ENCODE assay signal across 17 mouse cellular contexts in genomic region chr12:66130909-66131308, GRCm38 (mm10).
DNase-seq lines count a peak whose midpoint lies in the region; ATAC-seq and TF ChIP-seq lines count a peak whose summit lies in the region.
"Had no signal": no experiment of that assay in that cellular context is flagged by ENCODE, and none has a peak within 500 bp of the region (broad histone marks: within the 10 kb centered on the region; RNA-seq: fewer than 3 reads in every experiment).

No protein-coding gene starts in this region.

- intact Hi-C loops in heart, postnatal 25 days (cut with DNase I): no loop called here

- WGBS in hindbrain, postnatal 0 days: 54% methylated on average over 1 of the region's 1 CpGs
- 52% methylated on average over 1 of the region's 1 CpGs for WGBS in hindbrain, embryonic 13.5 days
- 48% methylated on average over 1 of the region's 1 CpGs for WGBS in neural tube, embryonic 11.5 days
- 49% methylated on average over 1 of the region's 1 CpGs for WGBS in neural tube, embryonic 15.5 days
- 52% methylated on average over 1 of the region's 1 CpGs for WGBS in forebrain, embryonic 14.5 days

- DNase-seq in hindbrain, postnatal 0 days (ENCODE audit: low spot score): peak; percentile 53
- DNase-seq in neural tube, embryonic 11.5 days (ENCODE audit: low spot score): no peak
- peak; percentile 71 for DNase-seq in forebrain, embryonic 14.5 days (ENCODE audit: low spot score)
- no peak for DNase-seq in ovary, adult 18-20 months (ENCODE audit: low spot score)
- no peak for DNase-seq in T-cell, adult 2 months (ENCODE audit: low spot score)
- no peak for DNase-seq in heart, postnatal 25 days (ENCODE audit: low spot score)
- DNase-seq: adrenal gland, postnatal 36 days; cerebellum, adult 18-20 months; kidney, postnatal 4 days; lung, postnatal 4 days; thymus, adult 18-20 months had no signal

- H3K27me3 ChIP-seq in hindbrain, postnatal 0 days (ENCODE audit: insufficient read depth, low read length): no peaks in the 10 kb centered on the region
- no peaks in the 10 kb centered on the region for H3K27me3 ChIP-seq in hindbrain, embryonic 13.5 days
- no peaks in the 10 kb centered on the region for H3K27me3 ChIP-seq in neural tube, embryonic 11.5 days (ENCODE audit: control insufficient read depth, insufficient read depth, low read length)
- H3K27me3 ChIP-seq in neural tube, embryonic 15.5 days (replicated peaks): no peaks in the 10 kb centered on the region
- no peaks in the 10 kb centered on the region for H3K27me3 ChIP-seq in forebrain, embryonic 14.5 days (replicated peaks; ENCODE audit: control insufficient read depth, insufficient read depth, low read length)
- H3K27me3 ChIP-seq: embryonic facial prominence, embryonic 13.5 days; heart, embryonic 12.5 days had no signal

- H3K9me3 ChIP-seq in hindbrain, postnatal 0 days (ENCODE audit: low read length): no peaks in the 10 kb centered on the region
- H3K9me3 ChIP-seq in hindbrain, embryonic 13.5 days: no peaks in the 10 kb centered on the region
- H3K9me3 ChIP-seq in neural tube, embryonic 11.5 days (ENCODE audit: control insufficient read depth, low read length): no peaks in the 10 kb centered on the region
- H3K9me3 ChIP-seq in neural tube, embryonic 15.5 days (replicated peaks): no peaks in the 10 kb centered on the region
- H3K9me3 ChIP-seq in forebrain, embryonic 14.5 days (replicated peaks; ENCODE audit: control insufficient read depth, low read length): no peaks in the 10 kb centered on the region
- H3K9me3 ChIP-seq: embryonic facial prominence, embryonic 13.5 days; heart, embryonic 12.5 days had no signal

- ATAC-seq in hindbrain, postnatal 0 days: no peak
- ATAC-seq in hindbrain, embryonic 13.5 days (ENCODE audit: low FRiP score): no peak
- peak; percentile 53; the same call in 1 of the 2 replicates for ATAC-seq in neural tube, embryonic 11.5 days (ENCODE audit: insufficient read depth, low FRiP score, low TSS enrichment)
- no peak for ATAC-seq in neural tube, embryonic 15.5 days (ENCODE audit: low FRiP score)
- no peak for ATAC-seq in forebrain, embryonic 14.5 days

- no peaks in the 10 kb centered on the region for H3K4me1 ChIP-seq in hindbrain, postnatal 0 days (ENCODE audit: insufficient read depth, low read length)
- no peaks in the 10 kb centered on the region for H3K4me1 ChIP-seq in hindbrain, embryonic 13.5 days (replicated peaks)
- no peaks in the 10 kb centered on the region for H3K4me1 ChIP-seq in neural tube, embryonic 11.5 days (ENCODE audit: control insufficient read depth, insufficient read depth, low read length)
- H3K4me1 ChIP-seq in neural tube, embryonic 15.5 days: no peaks in the 10 kb centered on the region
- H3K4me1 ChIP-seq in forebrain, embryonic 14.5 days (ENCODE audit: control insufficient read depth, insufficient read depth, low read length): no peaks in the 10 kb centered on the region
- H3K4me1 ChIP-seq: embryonic facial prominence, embryonic 13.5 days; heart, embryonic 12.5 days had no signal

- H3K9ac ChIP-seq in hindbrain, postnatal 0 days (replicated peaks; ENCODE audit: low read length): no peak overlapping the region
- H3K9ac ChIP-seq in hindbrain, embryonic 13.5 days: no peak overlapping the region
- no peak overlapping the region for H3K9ac ChIP-seq in neural tube, embryonic 11.5 days (ENCODE audit: low read length)
- H3K9ac ChIP-seq in neural tube, embryonic 15.5 days (replicated peaks): no peak overlapping the region
- no peak overlapping the region for H3K9ac ChIP-seq in forebrain, embryonic 14.5 days (ENCODE audit: low read length)
- H3K9ac ChIP-seq: embryonic facial prominence, embryonic 13.5 days; heart, embryonic 12.5 days; liver, embryonic 14.5 days had no signal

- no peak overlapping the region for H3K4me3 ChIP-seq in hindbrain, postnatal 0 days (ENCODE audit: low read length)
- no peak overlapping the region for H3K4me3 ChIP-seq in hindbrain, embryonic 13.5 days
- H3K4me3 ChIP-seq in neural tube, embryonic 11.5 days (ENCODE audit: low read depth, low read length): no peak overlapping the region
- H3K4me3 ChIP-seq in neural tube, embryonic 15.5 days (replicated peaks): no peak overlapping the region
- no peak overlapping the region for H3K4me3 ChIP-seq in forebrain, embryonic 14.5 days (ENCODE audit: low read depth, low read length)
- H3K4me3 ChIP-seq: embryonic facial prominence, embryonic 13.5 days; heart, embryonic 12.5 days; myocyte had no signal

- no peak overlapping the region for H3K27ac ChIP-seq in hindbrain, postnatal 0 days
- H3K27ac ChIP-seq in hindbrain, embryonic 13.5 days: no peak overlapping the region
- no peak overlapping the region for H3K27ac ChIP-seq in neural tube, embryonic 11.5 days (ENCODE audit: low read depth, low read length)
- no peak overlapping the region for H3K27ac ChIP-seq in neural tube, embryonic 15.5 days (replicated peaks)
- H3K27ac ChIP-seq in forebrain, embryonic 14.5 days (ENCODE audit: low read depth, low read length): no peak overlapping the region
- H3K27ac ChIP-seq: embryonic facial prominence, embryonic 13.5 days; liver, embryonic 14.5 days had no signal

- no peak overlapping the region for H3K4me2 ChIP-seq in hindbrain, postnatal 0 days (ENCODE audit: low read depth, low read length)
- no peak overlapping the region for H3K4me2 ChIP-seq in hindbrain, embryonic 13.5 days
- H3K4me2 ChIP-seq in neural tube, embryonic 11.5 days (ENCODE audit: low read depth): no peak overlapping the region
- no peak overlapping the region for H3K4me2 ChIP-seq in neural tube, embryonic 15.5 days
- no peak overlapping the region for H3K4me2 ChIP-seq in forebrain, embryonic 14.5 days (ENCODE audit: low read length)
- H3K4me2 ChIP-seq: embryonic facial prominence, embryonic 13.5 days; heart, embryonic 12.5 days had no signal

- peak; percentile 55 for TF ChIP-seq CTCF in hindbrain, postnatal 0 days (IDR thresholded peaks at IDR 0.05; ENCODE audit: low read depth)

- H3K36me3 ChIP-seq in hindbrain, postnatal 0 days (ENCODE audit: insufficient read depth, low read length): no peaks in the 10 kb centered on the region
- no peaks in the 10 kb centered on the region for H3K36me3 ChIP-seq in hindbrain, embryonic 13.5 days
- no peaks in the 10 kb centered on the region for H3K36me3 ChIP-seq in neural tube, embryonic 11.5 days (ENCODE audit: control insufficient read depth, insufficient read depth, low read length)
- H3K36me3 ChIP-seq in neural tube, embryonic 15.5 days: no peaks in the 10 kb centered on the region
- no peaks in the 10 kb centered on the region for H3K36me3 ChIP-seq in forebrain, embryonic 14.5 days (ENCODE audit: control insufficient read depth, insufficient read depth, low read length)
- H3K36me3 ChIP-seq: embryonic facial prominence, embryonic 13.5 days; heart, embryonic 12.5 days had no signal

Comparison
In these comparisons a context has a peak if more than half of its experiments do, and no peak if none do; other contexts are left out.
1. DNase-seq: peak in hindbrain, postnatal 0 days (single experiment) and forebrain, embryonic 14.5 days (single experiment); none in neural tube, embryonic 11.5 days (single experiment), ovary, adult 18-20 months (single experiment), T-cell, adult 2 months (single experiment) and heart, postnatal 25 days (single experiment).